Mouse (Mus musculus): ENCODE results near the gene Mmp19.

Mmp19 gene

DNA sequence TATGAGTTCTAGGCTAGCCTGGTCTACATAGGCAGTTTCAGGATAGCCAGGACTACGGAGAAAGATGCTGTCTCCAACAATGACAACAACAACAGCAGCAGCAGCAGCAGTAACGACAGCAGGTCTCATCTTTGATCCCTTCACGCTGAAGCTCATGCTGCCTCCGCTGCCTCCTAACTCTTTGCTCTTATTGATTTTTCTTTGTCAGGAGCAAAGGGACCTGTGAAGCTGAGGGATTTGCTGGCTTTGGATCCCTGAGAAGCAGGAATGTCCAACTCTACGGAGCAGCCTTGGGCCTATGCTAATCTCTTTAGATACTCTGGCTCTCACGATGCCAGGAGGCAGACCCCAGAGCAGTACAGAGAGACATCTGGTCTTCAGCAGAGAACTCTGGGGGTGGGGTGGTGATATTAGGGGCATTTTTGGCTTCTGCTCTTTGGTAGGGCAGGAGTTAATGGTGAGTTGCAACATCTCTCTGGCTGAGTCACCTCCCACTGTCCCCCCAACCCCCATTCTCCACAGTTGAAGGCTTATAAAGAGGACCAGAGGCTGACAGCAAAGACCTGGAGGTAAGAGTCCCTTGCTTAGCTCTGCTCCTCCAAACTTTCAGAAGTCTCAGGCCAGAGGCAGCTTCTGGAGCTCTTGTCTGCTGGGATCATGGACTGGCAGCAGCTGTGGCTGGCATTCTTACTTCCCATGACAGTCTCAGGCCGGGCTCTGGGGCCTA lies at the start of gene Mmp19:
Mmp19 (plus strand) TSS at position 513 of the 727 bp plus-strand sequence.
- DNase-seq (ENCODE audit: low read depth, low spot score) = no peak

DNA sequence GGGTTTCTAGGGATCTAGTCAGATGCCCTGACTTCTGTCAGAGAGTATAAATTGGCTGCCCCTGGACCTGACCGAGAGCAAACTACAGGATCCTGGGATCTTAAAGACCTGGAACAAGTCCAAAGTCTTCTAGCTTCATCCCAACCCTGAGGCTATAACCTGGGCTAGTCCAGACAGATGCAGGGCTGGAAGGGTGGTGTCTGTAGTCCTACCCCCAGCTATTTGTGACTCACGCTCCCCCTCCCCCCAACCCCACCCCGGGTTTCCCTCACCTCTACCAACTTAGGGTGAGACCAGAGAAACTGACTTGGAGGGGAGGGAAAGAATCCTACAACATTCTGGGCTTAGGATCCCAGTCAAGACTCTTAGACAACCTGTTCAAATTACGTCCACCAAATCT lies 48.1 kb upstream of the Mmp19 start:
- DNase-seq (ENCODE audit: low read depth, low spot score) = peak; percentile 43

DNA sequence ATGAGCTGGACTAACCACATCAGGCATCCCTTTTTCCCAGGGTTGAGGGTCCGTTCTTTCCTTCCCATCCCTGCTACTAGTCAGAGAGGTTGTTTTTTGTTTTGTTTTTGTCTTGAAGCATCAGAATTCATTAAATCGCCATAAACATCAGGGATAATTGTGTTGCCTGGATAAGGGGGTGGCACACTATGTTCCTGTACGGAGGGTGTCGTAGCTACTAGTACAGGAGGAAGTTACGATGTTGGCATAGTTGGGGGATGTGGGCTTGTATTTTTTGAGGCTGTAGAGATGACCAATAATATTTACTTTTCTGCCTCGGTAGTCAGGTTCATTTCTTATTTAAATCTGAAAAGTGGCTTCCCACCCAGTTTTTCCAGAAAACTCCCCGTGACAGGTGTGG lies 47.5 kb upstream of the Mmp19 start:
- DNase-seq (ENCODE audit: low read depth, low spot score) = no peak

DNA sequence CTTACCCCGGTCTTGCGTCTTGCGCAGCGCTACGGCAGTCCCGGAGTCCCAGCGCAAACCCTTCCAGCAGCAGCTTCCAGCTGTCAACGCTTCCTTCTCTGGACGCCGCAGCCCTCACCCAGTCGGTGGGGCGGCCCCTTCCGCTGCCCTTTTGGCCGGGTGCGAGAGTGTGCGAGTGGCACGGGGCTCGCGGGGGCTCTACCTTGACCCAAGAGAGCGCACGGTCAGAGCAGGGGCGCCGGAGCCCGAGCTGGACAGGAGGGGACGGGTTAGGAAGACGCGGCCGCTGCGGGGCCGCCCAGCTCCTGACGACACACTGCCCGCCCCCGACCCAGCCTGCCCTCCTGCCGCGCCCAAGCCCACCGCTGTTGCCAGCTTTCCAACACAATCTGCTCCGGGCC lies 46.9 kb upstream of the Mmp19 start:
- peak; percentile 61 for DNase-seq (ENCODE audit: low read depth, low spot score)

DNA sequence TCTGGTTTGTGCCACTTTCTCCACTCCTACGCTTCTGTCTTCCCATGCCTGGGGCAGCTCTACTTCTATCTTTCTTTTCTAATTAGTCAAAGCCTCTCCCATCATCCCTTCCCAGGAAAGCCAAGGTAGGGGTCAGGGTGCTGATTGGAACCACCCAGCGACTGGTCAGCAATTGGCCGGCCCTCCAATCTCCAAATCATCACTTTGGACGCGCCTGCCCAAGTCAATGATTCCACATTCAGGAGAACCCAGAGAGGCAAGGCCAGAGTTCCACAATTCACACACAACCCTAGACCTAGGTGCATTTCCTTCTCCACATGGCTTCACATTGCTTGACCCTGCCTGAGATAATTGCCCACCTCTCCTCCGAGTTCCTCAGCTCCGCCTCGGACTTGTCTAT lies 46.5 kb upstream of the Mmp19 start:
- no peak for DNase-seq (ENCODE audit: low read depth, low spot score)

DNA sequence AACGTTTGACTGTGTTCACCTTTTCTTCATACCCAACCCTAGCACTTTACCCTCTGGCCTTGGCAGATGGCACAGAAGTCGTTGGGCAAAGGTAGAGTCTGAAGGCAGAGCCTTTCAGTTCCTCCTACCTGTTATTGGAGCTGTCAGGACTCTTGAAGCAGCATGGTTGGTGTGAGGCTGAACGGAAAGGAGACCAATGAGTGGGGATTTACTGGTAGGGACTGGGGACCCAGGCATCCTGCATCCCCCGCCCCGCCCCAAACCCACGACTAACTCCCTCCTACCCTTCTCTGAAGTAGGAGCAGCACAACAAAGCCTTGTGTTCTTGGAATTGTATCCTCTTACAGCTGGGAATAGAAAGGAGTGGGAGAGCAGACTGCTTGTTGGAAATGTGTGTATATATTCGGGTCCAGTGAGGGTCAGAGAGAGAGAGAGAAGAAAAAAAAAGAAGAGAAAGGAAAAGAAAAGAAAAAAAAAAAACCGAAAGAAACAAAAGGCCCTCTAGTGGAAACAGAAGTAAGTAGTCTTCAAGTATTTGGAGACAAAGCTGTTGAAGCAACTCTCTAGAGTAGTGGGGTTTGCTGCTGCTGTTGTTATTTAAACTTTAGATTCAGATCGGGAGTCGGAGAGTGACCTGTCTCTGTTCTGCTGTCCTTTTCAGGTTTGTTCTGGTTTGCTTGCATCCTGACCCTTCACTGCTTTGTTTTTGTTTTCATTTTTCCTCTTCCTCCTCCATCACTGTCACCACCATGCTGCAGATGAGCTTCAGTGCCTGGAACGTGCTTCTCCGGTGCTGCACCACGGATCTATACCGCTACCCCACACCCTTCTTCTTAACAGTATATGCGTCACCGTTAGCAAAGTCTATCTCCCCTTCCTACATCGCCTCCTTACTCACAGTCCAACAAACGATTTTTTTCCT lies 45.8 kb upstream of the Mmp19 start, which contains the start of gene Dgka:
Dgka (minus strand) TSS at position 176 of the 922 bp plus-strand sequence.
- DNase-seq (ENCODE audit: low read depth, low spot score) = peak; percentile 88

DNA sequence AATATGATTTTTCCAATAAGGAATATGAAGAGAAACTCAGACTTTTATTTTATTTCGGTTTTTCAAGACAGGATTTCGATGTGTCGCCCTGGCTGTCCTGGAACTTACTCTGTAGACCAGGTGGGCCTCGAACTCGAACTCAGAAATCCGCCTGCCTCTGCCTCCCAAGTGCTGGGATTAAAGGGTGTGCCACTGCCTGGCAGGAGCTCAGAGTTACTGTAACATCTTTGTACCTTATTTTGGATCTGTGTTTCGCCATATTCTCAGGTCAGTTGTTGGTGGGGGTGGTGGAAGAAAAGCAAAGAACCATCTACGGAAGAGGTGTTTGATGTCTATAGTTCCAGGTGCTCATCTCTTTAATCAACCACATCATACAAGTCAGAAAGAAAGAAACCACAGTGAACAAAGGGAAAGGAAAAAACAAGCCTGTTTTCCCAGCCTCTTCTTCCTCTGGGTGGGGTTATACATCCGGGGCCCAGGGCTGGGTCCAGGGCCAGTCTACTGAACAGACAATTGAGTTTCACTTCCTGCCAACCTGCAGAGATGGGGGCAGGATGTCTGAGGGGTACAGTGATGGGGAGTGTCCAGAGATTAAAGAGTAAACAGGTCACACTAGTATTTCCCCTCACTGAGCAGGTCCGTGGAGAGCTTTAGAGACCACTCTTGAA lies 44.6 kb upstream of the Mmp19 start:
- DNase-seq (ENCODE audit: low read depth, low spot score) = peak; percentile 92

DNA sequence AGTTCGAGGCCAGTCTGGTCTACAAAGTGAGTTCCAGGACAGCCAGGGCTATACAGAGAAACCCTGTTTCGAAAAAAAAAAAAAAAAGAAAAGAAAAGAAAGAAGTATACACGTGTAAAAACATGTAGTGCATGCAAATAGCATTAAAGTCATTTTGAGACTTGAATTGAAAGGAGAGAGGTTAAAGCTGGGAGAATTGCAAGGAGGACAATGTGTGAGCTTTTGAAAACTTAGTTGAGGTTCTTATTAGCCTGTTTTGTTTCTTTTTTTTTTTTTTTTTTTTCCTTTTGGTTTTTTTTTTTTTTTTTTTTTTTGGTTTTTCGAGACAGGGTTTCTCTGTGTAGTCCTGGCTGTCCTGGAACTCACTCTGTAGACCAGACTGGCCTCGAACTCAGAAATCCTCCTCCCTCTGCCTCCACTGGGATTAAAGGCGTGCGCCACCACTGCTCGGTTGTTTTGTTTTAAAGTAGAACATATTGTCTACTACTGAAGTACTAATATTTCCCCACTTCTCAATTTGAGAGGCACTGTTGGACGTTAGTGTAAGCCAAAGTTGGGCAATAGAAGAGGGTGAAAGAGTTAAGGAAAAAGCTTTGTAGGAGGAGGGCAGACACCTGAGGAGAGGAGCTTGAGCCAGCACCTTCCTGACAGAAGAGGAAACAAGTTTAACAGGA lies 43.6 kb upstream of the Mmp19 start:
- peak; percentile 55 for DNase-seq (ENCODE audit: low read depth, low spot score)

DNA sequence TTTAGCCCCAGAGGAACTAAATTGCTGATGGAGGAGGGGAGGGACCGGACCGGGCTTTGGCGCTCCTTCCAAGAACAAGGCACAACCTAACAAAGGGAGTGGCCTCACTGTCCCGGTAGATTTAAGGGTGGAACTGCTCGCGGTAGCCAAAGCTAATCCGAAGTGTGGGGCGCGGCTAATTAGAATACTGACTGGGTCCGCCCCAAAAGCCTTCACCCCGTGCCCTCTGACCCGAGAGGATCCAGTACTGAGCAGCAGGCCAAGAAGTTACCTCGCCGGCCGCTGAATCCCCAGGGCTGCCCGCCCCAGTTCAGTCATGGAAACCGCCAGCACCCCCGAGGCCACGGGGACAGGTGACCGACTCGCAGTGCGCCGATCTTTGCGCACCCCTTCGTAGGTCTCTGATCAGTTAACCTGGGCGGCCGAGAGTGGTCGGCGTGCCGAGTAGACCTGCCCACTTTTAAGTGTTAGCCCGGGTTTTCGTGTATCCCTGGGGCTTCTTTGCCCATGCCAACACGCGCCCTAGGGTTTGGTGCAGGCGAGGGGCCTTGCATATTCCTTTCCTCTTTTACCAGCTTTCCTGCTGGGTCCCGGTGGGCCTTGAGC lies 43.0 kb upstream of the Mmp19 start, which contains the start of gene Pym1:
Pym1 (plus strand) TSS at position 244 of the 606 bp plus-strand sequence.
- peak; percentile 83 for DNase-seq (ENCODE audit: low read depth, low spot score)

DNA sequence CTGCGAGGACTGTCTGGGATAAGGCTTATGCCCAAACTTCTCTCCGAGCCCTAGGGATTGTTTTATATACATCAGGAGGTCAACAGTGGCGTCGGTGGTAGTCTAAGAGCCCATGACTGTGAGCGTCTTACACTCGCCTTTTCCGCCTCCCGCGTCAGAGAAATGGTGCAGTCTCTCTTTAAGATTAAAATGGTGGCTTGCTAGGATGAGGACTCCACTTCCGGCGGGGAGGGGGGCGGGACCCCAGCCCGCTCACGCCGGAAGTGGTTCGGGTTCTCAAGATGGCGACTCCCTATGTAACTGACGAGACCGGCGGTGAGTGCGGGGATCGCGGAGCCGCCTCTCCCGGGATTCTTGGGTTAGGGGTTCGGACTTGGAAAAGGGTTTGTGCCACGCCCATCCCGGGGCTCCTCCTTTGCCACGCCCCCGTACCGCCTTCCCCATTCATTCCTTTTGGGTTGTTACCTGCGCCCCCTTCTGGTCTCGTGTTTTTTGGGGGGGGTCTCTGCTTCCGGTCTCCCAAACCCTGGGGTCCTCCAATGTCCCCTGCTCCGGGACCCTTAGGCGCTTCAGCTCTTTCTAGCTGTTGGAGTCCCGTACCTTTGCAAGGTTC lies 42.4 kb upstream of the Mmp19 start:
- DNase-seq (ENCODE audit: low read depth, low spot score) = peak; percentile 96

DNA sequence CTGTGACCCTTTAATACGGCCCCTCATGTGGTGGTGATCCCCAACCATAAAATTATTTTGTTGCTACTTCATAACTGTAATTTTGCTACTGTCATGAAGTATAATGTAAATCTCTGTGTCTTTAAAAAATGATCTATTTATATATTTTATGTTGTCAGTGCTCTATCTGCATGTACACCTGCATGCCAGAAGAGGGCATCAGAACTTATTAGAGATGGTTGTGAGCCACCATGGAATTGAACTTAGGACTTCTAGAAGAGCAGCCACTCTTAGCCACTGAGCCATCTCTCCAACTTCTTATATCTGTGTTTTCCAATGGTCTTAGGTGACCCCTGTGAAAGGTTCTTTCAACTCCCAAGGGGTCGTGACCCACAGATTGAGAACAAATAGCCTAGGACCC lies 17.8 kb upstream of the Mmp19 start:
- peak; percentile 21 for DNase-seq (ENCODE audit: low read depth, low spot score)

DNA sequence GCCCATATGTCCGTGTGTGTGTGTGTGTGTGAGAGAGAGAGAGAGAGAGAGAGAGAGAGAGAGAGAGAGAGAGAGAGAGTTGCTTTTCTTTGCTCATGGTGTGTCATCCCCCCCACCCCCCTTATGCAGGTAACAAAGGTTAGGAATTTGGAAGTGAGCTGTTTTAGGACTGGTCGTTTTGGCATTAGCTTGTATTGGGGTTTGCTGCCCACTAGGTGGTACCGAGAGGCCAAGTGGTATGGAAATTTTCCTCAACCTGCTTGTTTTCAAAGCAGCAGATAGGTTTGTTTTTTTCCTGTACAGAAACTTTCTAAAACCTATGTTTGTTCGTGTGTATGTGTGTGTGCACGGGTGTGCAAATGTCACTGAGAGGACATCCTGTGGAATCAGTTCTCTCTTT lies 17.0 kb upstream of the Mmp19 start:
- peak; percentile 13 for DNase-seq (ENCODE audit: low read depth, low spot score)

DNA sequence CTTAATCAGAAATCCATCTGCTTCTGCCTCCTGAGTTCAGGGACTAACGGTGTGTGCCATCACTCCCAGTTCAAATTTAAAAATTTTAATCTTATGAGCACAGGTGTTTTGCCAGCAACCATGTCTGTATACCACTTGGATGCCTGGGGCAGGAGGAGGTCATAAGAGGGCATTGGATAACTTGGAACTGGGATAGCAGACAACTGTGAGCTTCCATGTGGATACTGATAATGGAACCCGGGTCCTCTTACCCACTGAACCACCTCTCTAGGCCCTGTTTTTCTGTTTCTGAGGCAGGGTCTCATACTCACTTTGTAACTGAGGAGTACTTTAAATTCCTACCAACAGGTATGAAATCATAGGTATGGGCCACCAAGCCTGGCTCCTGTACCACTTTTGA lies 12.3 kb upstream of the Mmp19 start:
- DNase-seq (ENCODE audit: low read depth, low spot score) = no peak

DNA sequence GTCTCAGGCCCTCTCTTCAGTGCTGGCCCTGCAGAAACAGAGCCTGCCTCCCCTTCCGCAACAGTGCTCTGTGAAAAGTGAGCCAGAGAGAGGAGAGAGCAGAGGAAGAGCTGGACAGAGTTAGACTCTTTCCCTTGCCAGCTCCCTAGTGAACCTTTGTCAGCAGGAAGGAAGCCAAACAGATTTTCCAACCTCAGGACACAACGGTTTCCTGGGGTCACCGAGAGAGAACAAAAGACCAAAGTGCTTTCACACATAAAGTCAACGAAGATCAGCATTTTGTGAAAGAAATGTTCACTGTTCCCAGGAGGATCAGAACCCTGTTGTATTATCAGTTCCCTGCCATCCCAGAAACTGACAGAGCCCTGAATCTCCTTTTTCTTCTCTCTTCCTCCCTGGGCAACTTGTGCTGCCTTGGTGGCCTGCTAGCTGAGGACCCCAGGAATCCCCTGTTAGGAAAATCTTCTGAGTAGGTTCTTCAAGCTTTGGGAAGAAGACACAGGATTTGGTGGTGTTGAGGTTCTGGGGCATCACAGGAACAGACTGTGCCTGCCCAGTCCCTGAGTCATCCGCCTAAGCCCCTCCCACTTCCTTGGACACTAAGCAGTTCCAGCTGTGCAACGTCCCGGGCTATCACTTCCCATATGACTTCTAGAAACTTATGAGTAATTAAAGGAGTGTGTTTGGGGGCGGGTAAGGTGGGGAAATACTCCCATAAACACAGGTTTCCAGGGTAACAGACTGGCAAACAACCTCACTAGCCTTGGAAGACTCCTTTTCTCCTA lies 11.5 kb upstream of the Mmp19 start:
- peak; percentile 33 for DNase-seq (ENCODE audit: low read depth, low spot score)

DNA sequence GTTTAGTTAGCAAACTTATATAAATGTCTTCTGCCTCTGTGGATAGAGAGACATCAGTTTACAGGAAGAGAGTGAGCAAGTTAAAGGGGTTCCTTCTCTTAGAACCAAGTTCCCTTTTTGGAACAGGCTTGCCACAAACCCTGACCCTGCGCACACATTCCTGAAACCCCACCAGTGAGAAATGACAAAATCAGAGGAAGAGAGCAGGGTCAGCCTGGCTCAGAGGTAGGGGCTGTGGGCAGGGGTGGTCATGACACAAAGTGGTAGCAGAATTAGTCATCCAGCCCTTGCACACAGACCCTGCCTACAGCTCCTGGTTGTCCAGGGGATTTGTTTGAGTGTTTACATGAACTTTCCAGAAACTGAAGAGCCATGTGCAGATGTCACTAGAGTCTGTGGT lies 10.5 kb upstream of the Mmp19 start:
- DNase-seq (ENCODE audit: low read depth, low spot score) = no peak

DNA sequence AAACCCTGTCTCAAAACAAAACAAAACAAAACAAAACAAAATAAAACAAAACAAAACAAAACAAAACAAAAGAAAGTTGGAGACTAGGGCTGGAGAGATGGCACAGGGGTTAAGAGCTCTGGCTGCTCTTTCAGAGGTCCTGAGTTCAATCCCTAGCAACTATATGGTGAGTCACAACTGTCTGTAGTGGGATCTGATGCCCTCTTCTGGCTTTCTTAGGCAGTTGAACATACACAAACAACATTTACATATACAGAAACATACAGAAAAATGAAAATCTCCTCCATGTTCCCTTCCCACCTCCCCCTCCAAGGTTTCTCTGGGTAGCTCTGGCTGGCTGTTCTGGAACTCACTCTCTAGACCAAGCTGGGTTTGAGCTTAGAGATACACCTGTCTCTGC lies 1.3 kb downstream of the Mmp19 start:
- no peak for DNase-seq (ENCODE audit: low read depth, low spot score)

DNA sequence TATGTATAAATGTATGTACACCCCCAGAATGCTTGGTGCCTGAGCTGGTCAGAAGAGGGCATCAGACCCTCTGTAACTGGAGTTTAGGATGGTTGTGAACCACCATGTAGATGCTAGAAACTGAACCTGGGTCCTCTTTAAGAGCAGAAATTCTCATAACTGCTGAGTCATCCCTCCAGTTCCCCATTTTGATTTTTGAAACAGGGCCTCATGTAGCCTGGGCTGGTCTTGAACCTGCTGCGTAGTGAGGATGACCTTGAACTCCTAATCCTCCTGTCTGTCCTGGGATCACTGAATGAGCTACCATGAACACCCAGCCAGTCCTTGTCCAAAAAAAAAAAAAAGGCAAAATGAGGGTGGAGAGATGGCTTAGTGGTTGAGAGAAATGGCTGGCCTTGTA lies 2.5 kb downstream of the Mmp19 start:
- DNase-seq (ENCODE audit: low read depth, low spot score) = no peak

DNA sequence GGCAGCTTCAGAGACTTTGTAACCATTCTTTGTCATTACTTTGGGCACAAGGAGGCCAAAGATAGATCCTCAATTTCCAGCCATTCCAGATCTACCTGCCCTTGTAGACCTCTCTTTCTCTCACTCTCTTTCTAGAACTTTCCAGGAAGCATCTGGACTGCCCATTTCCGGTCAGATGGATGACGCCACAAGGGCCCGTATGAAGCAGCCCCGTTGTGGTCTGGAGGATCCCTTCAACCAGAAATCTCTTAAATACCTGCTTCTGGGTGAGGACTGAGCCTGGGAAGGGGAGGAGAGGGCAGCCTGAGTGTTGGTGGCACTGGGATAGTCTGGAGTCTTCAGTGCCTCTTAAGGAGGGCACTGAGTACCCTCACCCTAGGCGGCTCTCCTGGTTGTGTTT lies 3.7 kb downstream of the Mmp19 start:
- no peak for DNase-seq (ENCODE audit: low read depth, low spot score)

DNA sequence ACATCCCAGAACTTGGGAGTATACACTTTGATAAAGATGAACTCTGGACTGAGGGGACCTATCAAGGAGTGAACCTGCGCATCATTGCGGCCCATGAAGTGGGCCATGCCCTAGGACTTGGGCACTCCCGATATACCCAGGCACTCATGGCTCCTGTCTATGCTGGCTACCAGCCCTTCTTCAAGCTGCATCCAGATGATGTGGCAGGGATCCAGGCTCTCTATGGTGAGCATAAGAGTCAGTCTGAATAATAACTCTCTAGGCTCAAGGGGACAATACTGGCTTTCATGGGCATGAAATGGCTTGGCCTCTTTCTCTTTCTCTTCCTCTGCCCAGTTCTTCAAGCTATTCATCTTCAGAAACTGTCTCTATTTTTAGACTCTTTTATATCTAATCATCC lies 4.9 kb downstream of the Mmp19 start:
- DNase-seq (ENCODE audit: low read depth, low spot score) = no peak

DNA sequence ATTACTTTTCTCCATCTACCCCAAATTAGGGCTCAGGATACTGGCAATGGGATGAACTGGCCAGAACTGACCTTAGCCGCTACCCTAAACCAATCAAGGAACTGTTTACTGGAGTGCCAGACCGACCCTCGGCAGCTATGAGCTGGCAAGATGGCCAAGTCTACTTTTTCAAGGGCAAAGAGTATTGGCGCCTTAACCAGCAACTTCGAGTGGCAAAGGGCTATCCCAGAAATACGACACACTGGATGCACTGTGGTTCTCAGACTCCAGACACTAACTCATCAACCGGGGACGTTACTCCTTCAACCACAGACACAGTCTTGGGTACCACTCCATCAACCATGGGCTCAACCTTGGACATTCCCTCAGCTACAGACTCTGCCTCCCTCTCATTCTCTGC lies 8.0 kb downstream of the Mmp19 start:
- DNase-seq (ENCODE audit: low read depth, low spot score) = no peak
